Mouse (Mus musculus) thymus, postnatal 10 days (tissue): ENCODE data around the gene Lamb2.

Source experiments
- DNase-seq, 2 experiments: peaks; one replicate each; pipeline ENCODE4 v3.0.0; 2021; ENCODE audit warnings: low spot score in 2 of 2

Gene Lamb2

DNA sequence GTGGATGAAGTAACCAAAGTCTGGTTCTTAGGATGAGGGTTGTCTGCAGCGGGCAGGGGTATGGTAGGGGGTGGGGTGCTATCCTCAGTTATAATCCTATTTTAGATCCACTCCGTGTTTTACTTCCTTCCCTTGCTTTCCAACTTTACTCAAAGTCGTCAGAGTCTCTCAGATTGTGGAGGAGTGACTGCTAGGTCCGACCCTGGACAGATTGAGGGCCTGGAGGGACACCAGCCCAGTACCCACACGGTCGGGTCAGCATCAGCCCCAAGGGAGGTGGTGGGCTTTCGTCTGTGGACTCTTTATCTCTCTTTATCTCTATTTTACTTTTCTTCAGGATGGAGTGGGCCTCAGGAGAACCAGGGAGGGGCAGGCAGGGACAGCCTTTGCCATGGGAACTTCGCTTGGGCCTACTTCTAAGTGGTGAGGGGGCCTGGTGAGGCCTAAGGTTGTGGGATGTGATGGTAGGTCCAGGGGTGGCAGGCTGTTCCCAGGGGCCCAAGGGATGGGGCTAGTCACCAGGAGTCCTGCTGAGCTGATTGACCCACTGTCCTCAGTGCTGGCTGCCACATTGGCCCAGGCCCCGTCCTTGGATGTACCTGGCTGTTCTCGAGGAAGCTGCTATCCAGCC lies at the start of gene Lamb2:
Lamb2 (plus strand) TSS at position 16 of the 631 bp plus-strand sequence.
- DNase-seq: peak in 1 of 2 experiments; percentile 45

DNA sequence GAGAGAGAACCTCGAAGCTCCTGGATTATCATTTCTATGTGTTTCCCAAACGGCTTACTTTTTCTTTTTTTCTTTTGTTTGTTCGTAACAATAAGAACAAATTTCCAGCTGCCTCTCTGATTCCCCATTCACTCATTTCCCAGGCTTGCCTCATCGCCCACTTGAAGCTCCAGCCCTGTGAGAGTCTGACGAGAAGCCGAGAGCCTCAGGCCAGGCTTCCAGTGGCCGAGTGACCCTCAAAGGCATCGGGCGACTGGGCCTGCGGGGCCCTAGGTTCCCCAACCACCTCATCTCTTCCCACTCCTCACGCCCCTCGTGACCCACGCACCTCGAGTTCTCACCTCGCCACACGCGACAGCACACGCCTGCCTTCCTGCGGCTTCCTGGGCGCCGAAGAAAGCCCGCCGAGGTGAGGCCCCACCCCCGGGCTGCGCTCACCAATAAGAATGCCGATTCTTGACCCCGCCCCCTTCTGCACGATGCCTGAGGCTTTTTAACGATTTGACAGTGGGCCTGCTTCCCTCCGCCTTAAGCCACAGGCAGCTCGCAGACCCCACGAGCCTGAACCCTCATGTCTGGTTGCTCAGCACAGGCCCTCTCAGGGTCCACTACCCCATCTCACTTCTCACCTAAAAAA lies 48.0 kb upstream of the Lamb2 start:
- no peak for DNase-seq

- no peak for DNase-seq
Measured at GRCm38 (mm10) chr9:108436182-108436581, 43.4 kb upstream of the Lamb2 start, which contains the start of gene BC048562. BC048562 (plus strand) TSS chr9:108436482.

DNA sequence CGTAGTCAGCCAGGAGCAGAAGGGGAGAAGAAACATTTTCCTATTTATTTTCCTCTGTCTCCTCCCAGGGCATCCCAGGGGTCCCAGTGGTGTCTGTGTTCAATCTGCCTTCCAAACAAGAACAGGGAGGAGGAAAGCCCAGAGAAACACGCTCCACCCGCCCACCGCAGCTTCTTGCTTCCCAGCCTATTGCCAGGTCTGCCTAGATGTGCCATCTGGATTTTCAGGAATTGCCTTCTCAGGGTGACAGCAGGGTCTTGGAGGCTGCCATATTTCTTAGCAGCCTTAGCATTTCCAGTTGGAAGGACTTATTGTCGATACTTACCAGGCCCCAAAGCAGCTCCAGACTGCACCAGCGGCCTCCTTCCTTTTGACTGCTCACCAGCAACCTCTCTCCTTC lies 40.4 kb upstream of the Lamb2 start:
- no peak for DNase-seq

DNA sequence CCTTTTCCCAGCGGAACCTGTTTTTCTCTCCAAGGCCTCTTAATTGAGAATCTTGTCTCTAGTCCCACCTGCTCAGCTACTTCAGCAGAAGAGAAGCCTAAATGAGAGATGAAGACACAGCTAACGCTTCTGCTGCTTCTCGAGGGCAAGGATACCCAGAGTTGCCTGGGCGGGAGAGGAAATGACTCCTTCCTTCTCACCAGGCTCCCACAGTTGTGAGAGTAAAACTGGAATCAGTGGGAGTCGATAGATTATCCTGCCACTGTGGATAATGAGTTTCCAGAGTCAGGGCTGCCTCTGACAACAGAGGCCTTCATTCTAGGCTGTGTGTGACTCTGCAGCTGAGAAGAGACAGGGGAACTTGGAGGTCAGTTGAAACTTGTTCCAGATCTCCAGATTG lies 39.1 kb upstream of the Lamb2 start:
- no peak for DNase-seq

DNA sequence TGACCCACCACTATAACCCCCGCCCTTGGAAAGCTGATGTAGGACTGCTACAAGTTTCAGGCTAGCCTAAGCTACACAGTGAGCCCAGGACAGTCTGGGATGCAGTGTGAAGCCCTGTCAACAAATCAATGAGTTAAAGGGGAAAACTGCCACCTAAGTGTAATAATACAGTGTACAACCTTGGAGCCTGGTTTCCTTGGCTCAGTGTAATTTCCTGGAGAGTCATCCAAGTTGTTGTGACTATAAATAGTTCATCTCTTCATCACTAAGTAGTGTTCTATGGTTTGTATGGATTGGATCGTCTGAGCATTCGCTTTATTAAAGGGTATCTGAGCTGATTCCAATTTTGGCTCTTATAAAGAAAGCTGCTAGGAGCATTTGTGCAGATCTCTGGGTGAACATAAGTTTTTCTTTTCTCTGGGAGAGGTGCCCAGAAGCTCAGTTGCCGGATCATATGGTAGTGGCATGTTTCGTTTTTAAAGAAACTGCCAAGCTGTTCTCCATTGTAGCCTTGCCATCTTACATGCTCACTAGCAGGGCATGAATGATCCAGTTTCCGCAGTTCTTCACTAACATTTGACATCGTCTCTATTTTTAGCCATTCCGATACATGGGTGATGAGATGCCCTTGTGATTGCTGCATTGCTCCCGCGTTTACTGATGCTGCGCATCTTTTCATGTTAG lies 38.2 kb upstream of the Lamb2 start:
- DNase-seq: no peak

DNA sequence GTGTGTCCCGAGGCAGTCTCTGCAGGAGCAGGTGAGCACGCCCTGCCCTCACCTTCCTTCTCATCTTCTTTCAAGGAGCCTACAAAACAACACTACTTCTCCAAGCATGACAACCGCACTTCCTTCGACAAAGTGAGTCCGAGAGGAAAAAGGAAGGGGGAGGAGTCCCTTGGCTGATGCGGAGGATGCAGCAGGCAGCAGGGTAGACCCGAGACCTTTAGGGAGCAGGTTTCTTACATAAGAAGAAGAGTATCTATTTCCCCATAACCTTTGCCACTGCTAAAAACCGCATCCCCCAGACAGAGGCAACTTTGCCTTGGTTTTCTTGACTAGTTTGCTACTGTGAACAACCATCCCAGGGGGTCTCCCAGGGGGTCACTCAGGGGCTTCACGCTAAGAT lies 34.4 kb upstream of the Lamb2 start:
- no peak for DNase-seq

DNA sequence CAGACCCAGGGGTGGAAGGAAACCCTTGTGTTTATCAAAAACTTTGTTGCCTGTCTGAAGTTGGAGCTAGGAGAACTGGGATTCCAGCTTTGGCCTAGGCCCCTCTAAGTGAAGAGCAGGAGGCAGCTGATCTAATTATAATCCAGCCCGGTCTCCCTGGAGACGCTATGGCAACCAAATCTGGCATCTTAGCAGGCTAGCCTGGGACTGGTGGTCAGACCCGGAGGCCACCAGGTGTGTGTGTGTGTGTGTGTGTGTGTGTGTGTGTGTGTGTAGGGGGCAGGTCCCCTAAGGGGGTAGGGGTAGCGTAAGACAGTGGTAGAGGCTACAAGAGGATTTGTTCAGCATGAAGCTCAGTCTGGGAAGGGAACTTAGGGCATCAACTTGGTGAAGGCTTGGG lies 29.7 kb upstream of the Lamb2 start:
- no peak for DNase-seq

- no peak for DNase-seq
Measured at GRCm38 (mm10) chr9:108450292-108451169, 29.0 kb upstream of the Lamb2 start.

DNA sequence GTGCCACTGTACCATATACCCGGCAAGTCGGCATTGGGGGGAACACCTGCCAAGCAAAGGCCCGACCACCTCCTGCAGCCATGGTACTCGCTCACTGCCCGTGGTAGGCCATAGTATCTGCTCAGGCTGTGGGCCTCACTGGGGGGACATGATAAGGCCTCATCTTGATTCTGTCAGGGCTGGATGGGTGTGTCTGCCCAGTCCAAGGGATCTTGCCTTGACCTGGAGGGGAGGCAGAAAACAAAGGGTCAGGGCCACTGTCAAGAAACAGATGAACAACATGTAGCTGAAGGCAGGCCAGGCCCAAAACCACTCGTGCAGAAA lies 28.4 kb upstream of the Lamb2 start:
- DNase-seq: no peak

- DNase-seq: no peak
Measured at GRCm38 (mm10) chr9:108451519-108452160, 27.9 kb upstream of the Lamb2 start.

DNA sequence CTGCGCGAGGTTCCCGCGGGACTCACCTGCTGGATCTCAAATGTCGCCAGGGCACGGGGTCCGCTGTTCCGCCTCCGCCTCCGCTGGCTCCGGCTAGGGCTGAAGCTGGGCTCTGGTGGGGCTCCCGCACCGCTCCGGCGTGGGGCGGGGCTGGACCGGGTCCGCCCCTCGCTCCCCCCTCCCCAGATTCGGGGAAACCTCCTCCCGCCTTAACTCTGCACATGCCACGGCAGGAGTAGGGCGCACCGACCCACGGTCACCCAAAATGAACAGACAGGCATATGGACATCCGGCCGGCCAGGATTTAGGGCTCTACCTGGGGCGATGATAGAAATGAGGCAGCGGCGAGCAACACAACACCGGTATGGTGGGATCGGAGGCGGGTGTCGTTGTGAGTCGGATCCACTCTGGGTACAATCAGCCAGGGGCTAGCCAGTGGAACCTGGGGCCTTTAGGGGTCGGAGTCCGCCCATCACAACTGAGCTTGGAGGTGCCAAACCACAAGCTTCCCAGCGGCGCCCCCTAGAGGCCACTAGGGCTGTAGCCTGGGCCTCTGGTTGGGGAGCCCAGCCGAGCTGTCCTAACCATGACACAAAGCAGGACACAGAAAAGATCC lies 27.1 kb upstream of the Lamb2 start:
- peak; percentile 52 to 90 for DNase-seq

DNA sequence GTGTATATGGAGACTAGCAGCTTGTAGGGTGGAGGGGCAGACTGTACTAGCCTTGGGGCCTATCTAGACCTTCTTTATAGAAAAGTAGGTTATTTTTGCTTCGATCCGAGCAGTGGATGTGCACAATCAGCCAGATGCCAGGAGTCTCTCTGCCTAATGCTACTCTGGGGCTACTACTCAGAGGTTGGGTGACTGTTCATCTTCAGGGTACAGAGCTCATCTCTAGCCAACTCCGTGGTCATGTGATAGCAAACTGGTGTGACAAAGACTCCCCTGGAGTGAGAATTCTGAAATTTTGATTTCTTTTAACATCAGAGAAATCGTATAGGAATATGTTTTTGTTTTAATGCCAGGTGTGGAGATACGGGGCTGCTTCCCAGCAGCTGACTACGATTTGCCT lies 26.6 kb upstream of the Lamb2 start:
- DNase-seq: no peak

- no peak for DNase-seq
Measured at GRCm38 (mm10) chr9:108453458-108453857, 26.1 kb upstream of the Lamb2 start.

- no peak for DNase-seq
Measured at GRCm38 (mm10) chr9:108454429-108454828, 25.1 kb upstream of the Lamb2 start.

DNA sequence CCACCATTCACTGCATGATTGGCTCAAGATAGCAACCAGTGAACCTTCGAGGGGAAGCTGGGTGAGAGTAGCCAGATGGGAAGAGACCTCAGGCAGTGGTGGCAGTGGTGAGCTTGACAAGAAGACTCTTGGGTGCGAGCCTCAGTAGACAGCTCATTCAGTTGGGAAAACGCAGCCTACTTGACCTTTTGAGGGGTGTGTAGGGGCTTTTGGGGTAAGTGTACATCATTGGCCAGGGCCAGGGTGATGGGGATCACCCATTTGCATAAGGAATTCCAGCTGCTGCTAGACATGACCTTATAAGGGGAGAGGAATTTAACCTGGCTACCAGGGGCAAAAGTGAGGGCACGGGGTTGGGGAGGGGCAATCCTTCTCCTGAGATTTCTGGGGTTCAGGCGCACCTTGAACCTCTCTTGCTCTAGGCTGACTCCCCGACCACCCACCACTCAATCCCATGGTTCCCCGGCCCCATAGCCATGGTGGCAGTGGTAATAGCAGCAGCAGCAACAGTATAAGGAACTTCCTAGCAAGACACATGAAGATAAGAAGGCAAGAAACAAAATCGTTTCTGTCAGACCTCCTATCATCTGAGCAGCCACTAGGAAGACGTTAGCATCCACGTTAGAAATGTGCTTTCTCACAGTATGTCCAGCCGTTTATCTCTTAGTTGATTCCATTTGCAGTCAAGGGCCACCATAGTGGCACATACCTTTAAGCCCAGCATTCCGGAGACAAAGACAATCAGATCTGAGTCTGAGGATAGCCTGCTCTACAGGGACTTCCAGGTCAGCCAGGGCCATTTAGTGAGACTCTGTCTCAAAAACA lies 23.6 kb upstream of the Lamb2 start:
- no peak for DNase-seq

- no peak for DNase-seq
Measured at GRCm38 (mm10) chr9:108456953-108457352, 22.6 kb upstream of the Lamb2 start.

- DNase-seq: no peak
Measured at GRCm38 (mm10) chr9:108459939-108460318, 19.6 kb upstream of the Lamb2 start.

- peak; percentile 82 to 86 for DNase-seq
Measured at GRCm38 (mm10) chr9:108460319-108461178, 19.0 kb upstream of the Lamb2 start, which contains the start of gene Ccdc71. Ccdc71 (plus strand) TSS chr9:108460527.
